Mouse (Mus musculus) B cell, adult 67 days (primary cell): ENCODE data around the gene Faim2. TPM values are rescaled to one million over a fixed set of nuclear protein-coding genes. Genes with fewer than 3 reads are reported as not detected.

Source experiments
- total RNA-seq, 2 experiments: library from RNA; stranded (reverse); gene quantifications; 4 replicates each; pipeline ENCODE4 v1.2.4; 2023

Faim2 gene
- total RNA-seq = not detected

DNA sequence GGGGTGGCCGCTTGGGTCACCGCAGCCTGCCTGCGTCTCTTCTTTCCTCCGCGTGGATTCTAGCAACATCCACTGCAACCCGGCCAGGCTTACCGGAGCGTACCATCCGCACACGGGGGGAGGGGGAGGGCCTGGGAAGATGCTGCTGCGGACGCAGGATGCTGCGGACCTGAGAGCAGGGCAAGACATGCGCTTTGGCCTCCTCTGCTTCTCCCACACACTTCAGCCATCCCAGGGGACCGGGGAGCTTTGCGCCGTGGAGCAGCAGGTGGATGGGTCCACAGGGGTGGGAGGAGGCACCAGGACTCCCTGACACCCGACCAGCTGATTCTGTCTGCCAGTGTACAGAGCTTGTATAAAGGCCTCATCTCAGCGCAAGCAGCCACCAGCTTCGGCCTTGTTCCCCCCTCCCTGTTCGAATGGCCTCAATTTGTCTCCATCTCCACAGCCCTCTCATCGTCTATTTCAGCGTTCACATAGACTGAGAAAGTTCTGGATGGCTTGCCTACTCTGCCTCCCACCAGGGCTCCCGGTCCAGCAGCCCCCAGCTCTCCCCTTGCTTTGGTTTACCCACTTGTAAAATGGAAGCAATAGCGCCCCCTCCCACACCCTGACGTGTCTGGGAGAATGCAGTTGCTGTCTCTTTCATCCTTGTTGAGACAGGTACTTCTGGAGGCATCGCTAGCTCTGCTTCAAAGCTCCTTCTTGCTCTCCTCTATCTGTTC lies at the start of gene Faim2:
Faim2 (minus strand) TSS at position 537 of the 725 bp plus-strand sequence.

DNA sequence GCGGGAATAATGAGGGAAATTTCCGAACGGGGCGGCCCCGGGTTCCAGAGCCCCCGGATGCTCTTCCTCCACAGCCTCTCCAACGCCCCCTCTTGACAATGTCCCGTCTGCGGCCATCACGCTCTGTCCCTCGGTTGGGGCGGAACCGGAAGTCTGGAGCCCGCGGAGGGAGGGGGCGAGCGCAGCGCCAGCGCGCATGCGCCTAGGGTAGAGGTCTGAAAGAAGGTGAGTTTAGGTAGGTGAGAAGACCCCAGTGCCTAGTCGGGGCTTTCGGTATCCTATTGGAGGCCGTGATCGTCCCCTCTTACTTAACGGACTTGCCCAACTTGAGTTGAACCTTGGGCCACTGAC lies 53.4 kb downstream of the Faim2 start, which contains the start of gene Bcdin3d:
Bcdin3d (minus strand) TSS at position 155 of the 351 bp plus-strand sequence.

GRCm38 (mm10) chr15:99457606-99458401 lies 70.2 kb downstream of the Faim2 start, which contains the start of gene Nckap5l:
Nckap5l (minus strand) TSS chr15:99457748.

Other genes with a start within 250 kb of the Faim2 start
- gene Prpf40b, start 233.1 kb downstream of the Faim2 start, total RNA-seq = 10 to 100 TPM; 21.3 to 29.8 TPM
- not detected for gene Fam186b, start 232.3 kb downstream of the Faim2 start, total RNA-seq
- 100 to 1,000 TPM; 129 to 150 TPM for gene Fmnl3, start 157.7 kb downstream of the Faim2 start, total RNA-seq
- 100 to 1,000 TPM; 432 to 442 TPM for gene Tmbim6, start 135.3 kb downstream of the Faim2 start, total RNA-seq
- 1 to 10 TPM; 6.8 to 8.1 TPM for gene Nckap5l, start 70.4 kb downstream of the Faim2 start, total RNA-seq
- gene Bcdin3d, start 53.4 kb downstream of the Faim2 start, total RNA-seq = 10 to 100 TPM in 1 of 2 experiments, 1 to 10 TPM in 1; 8.0 to 11.9 TPM
- gene Aqp2, start 50.9 kb upstream of the Faim2 start, total RNA-seq = not detected
- not detected for gene Aqp5, start 62.6 kb upstream of the Faim2 start, total RNA-seq
- gene Aqp6, start 73.2 kb upstream of the Faim2 start, total RNA-seq = not detected
- 1 to 10 TPM; 4.6 to 6.1 TPM for gene Racgap1, start 123.5 kb upstream of the Faim2 start, total RNA-seq
- not detected for gene Asic1, start 142.2 kb upstream of the Faim2 start, total RNA-seq
- gene Smarcd1, start 174.0 kb upstream of the Faim2 start, total RNA-seq = 10 to 100 TPM; 60.5 to 72.8 TPM
- gene Gm17349, start 177.3 kb upstream of the Faim2 start, total RNA-seq = 1 to 10 TPM; 6.1 to 6.7 TPM
- under 1 TPM; 0.67 to 0.98 TPM for gene Gpd1, start 189.3 kb upstream of the Faim2 start, total RNA-seq
- 10 to 100 TPM; 47.2 to 48.6 TPM for gene Cox14, start 197.5 kb upstream of the Faim2 start, total RNA-seq
- gene Cers5, start 244.7 kb upstream of the Faim2 start, total RNA-seq = 10 to 100 TPM; 56.3 to 59.3 TPM